Comparison of ENCODE assay signal across 20 mouse cellular contexts in genomic region chr5:151333686-151334085, GRCm38 (mm10).
DNase-seq lines count a peak whose midpoint lies in the region; TF ChIP-seq lines count a peak whose summit lies in the region.
"Had no signal": no experiment of that assay in that cellular context is flagged by ENCODE, and none has a peak within 500 bp of the region (broad histone marks: within the 10 kb centered on the region; RNA-seq: fewer than 3 reads in every experiment).

No protein-coding gene starts in this region.

- dilution Hi-C loops in CH12.LX (cut with MboI; ENCODE audit: extremely low pct_ligation_motif_present, extremely low pct_unique_long_range_greater_than_20kb, low sequenced_read_pairs) = no loop called here

- TF ChIP-seq RAD21 in CH12.LX (IDR thresholded peaks at IDR 0.05; ENCODE audit: low read depth, low read length) = no peak

- in situ Hi-C loops in CH12.LX (cut with MboI; ENCODE audit: low pct_ligation_motif_present, low pct_unique_long_range_greater_than_20kb, low sequenced_read_pairs) = no loop called here

- TF ChIP-seq EP300 in heart, adult 2 months (IDR thresholded peaks at IDR 0.05; ENCODE audit: insufficient read depth, low read depth, low read length) = no peak
- peak; percentile 64 for TF ChIP-seq EP300 in CH12.LX (IDR thresholded peaks at IDR 0.05; ENCODE audit: low read length)

- no peak overlapping the region for H3K4me3 ChIP-seq in heart, adult 2 months
- H3K4me3 ChIP-seq in CH12.LX (replicated peaks in 1 of 3; ENCODE audit: low read depth in 2 of 3, low read length in 2 of 3, poor library complexity in 1 of 3) = no peak overlapping the region
- H3K4me3 ChIP-seq in macrophage (ENCODE audit: inconsistent target) = no peak overlapping the region
- H3K4me3 ChIP-seq: embryonic facial prominence, embryonic 10.5 days; embryonic facial prominence, embryonic 12.5 days; forebrain, embryonic 13.5 days; forebrain, embryonic 15.5 days had no signal

- no peak for TF ChIP-seq CTCF in heart, adult 2 months (IDR thresholded peaks at IDR 0.05)
- TF ChIP-seq CTCF in CH12.LX (conservative IDR thresholded peaks at IDR 0.05 in 1 of 2, IDR thresholded peaks at IDR 0.05 in 1 of 2; ENCODE audit: low read depth in 2 of 2, low read length in 2 of 2) = no peak

- H3K27me3 ChIP-seq in heart, adult 2 months (ENCODE audit: control insufficient read depth, insufficient read depth, low read length) = no peaks in the 10 kb centered on the region
- no peaks in the 10 kb centered on the region for H3K27me3 ChIP-seq in CH12.LX (replicated peaks)
- H3K27me3 ChIP-seq: embryonic facial prominence, embryonic 12.5 days; forebrain, embryonic 13.5 days; forebrain, embryonic 15.5 days; Patski had no signal

- H3K36me3 ChIP-seq in heart, adult 2 months (ENCODE audit: control insufficient read depth, insufficient read depth, low read length) = no peaks in the 10 kb centered on the region
- H3K36me3 ChIP-seq in CH12.LX (replicated peaks in 1 of 2; ENCODE audit: control insufficient read depth in 1 of 2, insufficient read depth in 1 of 2, low read length in 1 of 2) (no peaks in the 10 kb centered on the region), macrophage (ENCODE audit: inconsistent target) (no peaks in the 10 kb centered on the region)
- H3K36me3 ChIP-seq: embryonic facial prominence, embryonic 10.5 days; embryonic facial prominence, embryonic 12.5 days; forebrain, embryonic 15.5 days; G1E had no signal

- no peaks in the 10 kb centered on the region for H3K79me2 ChIP-seq in heart, adult 2 months (replicated peaks; ENCODE audit: control insufficient read depth, insufficient read depth, low read length)
- H3K79me2 ChIP-seq in CH12.LX (replicated peaks; ENCODE audit: control insufficient read depth, extremely low read depth, insufficient read depth, poor library complexity, severe bottlenecking) (no peaks in the 10 kb centered on the region), macrophage (ENCODE audit: inconsistent target) (no peaks in the 10 kb centered on the region)

- TF ChIP-seq POLR2A in heart, adult 2 months (IDR thresholded peaks at IDR 0.05; ENCODE audit: insufficient read depth, low read depth, low read length) = no peak
- TF ChIP-seq POLR2A in CH12.LX (IDR thresholded peaks at IDR 0.05; ENCODE audit: low read depth, low read length) = no peak

- no peak for DNase-seq in heart, adult 2 months
- DNase-seq in heart, adult 8-10 months (ENCODE audit: low spot score) = no peak
- no peak for DNase-seq in CH12.LX (ENCODE audit: extremely low read depth)
- DNase-seq in left cerebral cortex, adult 9 months (ENCODE audit: low spot score in 2 of 2) = no peak
- DNase-seq: adrenal gland, adult 8-10 months; adrenal gland, postnatal 14 days; adrenal gland, postnatal 36 days; cerebellum, adult 11-12 months; cerebellum, adult 2 months; cerebellum, adult 9-10 months; cerebellum, postnatal 10 days; cerebellum, postnatal 25 days; forebrain, postnatal 0 days had no signal

- peaks cover 2% of the 10 kb centered on the region; the same call in 1 of the 2 replicates for H3K4me1 ChIP-seq in heart, adult 2 months (ENCODE audit: control insufficient read depth, insufficient read depth, low read length)
- H3K4me1 ChIP-seq in CH12.LX (ENCODE audit: control insufficient read depth in 1 of 2, insufficient read depth in 2 of 2) = peaks cover 0 to 9% of the 10 kb centered on the region in 2 experiments; a peak in 2 of 4 replicates
- H3K4me1 ChIP-seq: embryonic facial prominence, embryonic 10.5 days; embryonic facial prominence, embryonic 12.5 days; forebrain, embryonic 13.5 days; forebrain, embryonic 15.5 days had no signal

- peak overlapping the region; percentile 27; the same call in 1 of the 2 replicates for H3K27ac ChIP-seq in heart, adult 2 months
- H3K27ac ChIP-seq in CH12.LX (ENCODE audit: insufficient read depth, low read depth) = no peak overlapping the region
- peak overlapping the region; percentile 7; the same call in 1 of the 2 replicates for H3K27ac ChIP-seq in macrophage
- H3K27ac ChIP-seq: embryonic facial prominence, embryonic 10.5 days; embryonic facial prominence, embryonic 12.5 days; forebrain, embryonic 13.5 days; forebrain, embryonic 15.5 days had no signal

- H3K9ac ChIP-seq in heart, adult 2 months (ENCODE audit: low read depth, low read length) = no peak overlapping the region
- H3K9ac ChIP-seq in CH12.LX (ENCODE audit: insufficient read depth, low read depth) = no peak overlapping the region
- H3K9ac ChIP-seq: embryonic facial prominence, embryonic 12.5 days; forebrain, embryonic 13.5 days; forebrain, embryonic 15.5 days; forebrain, postnatal 0 days had no signal

- H3K4me2 ChIP-seq in CH12.LX (ENCODE audit: insufficient read depth, low read depth, poor library complexity, severe bottlenecking) = no peak overlapping the region
- H3K4me2 ChIP-seq: embryonic facial prominence, embryonic 12.5 days; forebrain, embryonic 13.5 days; forebrain, embryonic 15.5 days had no signal

- no peaks in the 10 kb centered on the region for H3K9me3 ChIP-seq in CH12.LX (replicated peaks; ENCODE audit: low read length)
- H3K9me3 ChIP-seq: embryonic facial prominence, embryonic 10.5 days; embryonic facial prominence, embryonic 12.5 days; forebrain, embryonic 13.5 days; forebrain, embryonic 15.5 days; G1E had no signal

- intact Hi-C loops in heart, adult 2 months (cut with DNase I) = no loop called here

TF ChIP-seq in CH12.LX, 34 proteins besides CTCF, POLR2A, EP300 and RAD21:
- no peak for TF ChIP-seq MAX (IDR thresholded peaks at IDR 0.05; ENCODE audit: low read length)
- no peak for TF ChIP-seq UBTF (IDR thresholded peaks at IDR 0.05; ENCODE audit: low read depth, low read length)
- no peak for TF ChIP-seq MAFK (IDR thresholded peaks at IDR 0.05; ENCODE audit: insufficient replicate concordance, low read length)
- 0 out of 2 replicates have a peak, but pooled peaks have one; percentile 36 for TF ChIP-seq IRF4 (IDR thresholded peaks at IDR 0.05; ENCODE audit: low read depth, low read length)
- TF ChIP-seq HCFC1 (IDR thresholded peaks at IDR 0.05; ENCODE audit: low read depth, low read length) = no peak
- no peak for TF ChIP-seq BHLHE40 (IDR thresholded peaks at IDR 0.05; ENCODE audit: low read depth, low read length)
- no peak for TF ChIP-seq ZNF384 (IDR thresholded peaks at IDR 0.05; ENCODE audit: low read depth, low read length)
- TF ChIP-seq JUN (IDR thresholded peaks at IDR 0.05; ENCODE audit: insufficient read depth, low read depth, low read length) = 0 out of 2 replicates have a peak, but pooled peaks have one; percentile 29
- peak; percentile 73 for TF ChIP-seq JUND (conservative IDR thresholded peaks at IDR 0.05; ENCODE audit: low read depth, low read length)
- no peak for TF ChIP-seq KAT2A (IDR thresholded peaks at IDR 0.05; ENCODE audit: insufficient replicate concordance, low read length)
- no peak for TF ChIP-seq NELFE (IDR thresholded peaks at IDR 0.05; ENCODE audit: low read depth, low read length)
- TF ChIP-seq CHD1 (IDR thresholded peaks at IDR 0.05; ENCODE audit: low read depth, low read length) = no peak
- TF ChIP-seq MAZ (IDR thresholded peaks at IDR 0.05; ENCODE audit: low read depth, low read length) = no peak
- no peak for TF ChIP-seq POLR2AphosphoS2 (IDR thresholded peaks at IDR 0.05; ENCODE audit: low read depth, low read length)
- no peak for TF ChIP-seq GABPA (IDR thresholded peaks at IDR 0.05; ENCODE audit: insufficient replicate concordance, low read depth, low read length)
- no peak for TF ChIP-seq MXI1 (IDR thresholded peaks at IDR 0.05; ENCODE audit: low read depth, low read length)
- TF ChIP-seq PAX5 (IDR thresholded peaks at IDR 0.05; ENCODE audit: low read length) = no peak
- TF ChIP-seq E2F4 (IDR thresholded peaks at IDR 0.05; ENCODE audit: insufficient replicate concordance, low read depth, low read length) = no peak
- TF ChIP-seq ZKSCAN1 (IDR thresholded peaks at IDR 0.05; ENCODE audit: borderline replicate concordance, low read depth, low read length) = no peak
- no peak for TF ChIP-seq MYC (IDR thresholded peaks at IDR 0.05; ENCODE audit: low read depth, low read length)
- no peak for TF ChIP-seq TBP (conservative IDR thresholded peaks at IDR 0.05; ENCODE audit: low read depth, low read length)
- TF ChIP-seq CHD2 (IDR thresholded peaks at IDR 0.05; ENCODE audit: low read length) = no peak
- no peak for TF ChIP-seq ELF1 (IDR thresholded peaks at IDR 0.05; ENCODE audit: low read depth, low read length)
- TF ChIP-seq SIN3A (IDR thresholded peaks at IDR 0.05; ENCODE audit: low read length) = no peak
- no peak for TF ChIP-seq RCOR1 (conservative IDR thresholded peaks at IDR 0.05; ENCODE audit: low read depth, low read length)
- no peak for TF ChIP-seq MEF2A (IDR thresholded peaks at IDR 0.05; ENCODE audit: borderline replicate concordance, low read depth, low read length)
TF ChIP-seq in CH12.LX: peak in this region for 3.
